In the genomic region with DNA sequence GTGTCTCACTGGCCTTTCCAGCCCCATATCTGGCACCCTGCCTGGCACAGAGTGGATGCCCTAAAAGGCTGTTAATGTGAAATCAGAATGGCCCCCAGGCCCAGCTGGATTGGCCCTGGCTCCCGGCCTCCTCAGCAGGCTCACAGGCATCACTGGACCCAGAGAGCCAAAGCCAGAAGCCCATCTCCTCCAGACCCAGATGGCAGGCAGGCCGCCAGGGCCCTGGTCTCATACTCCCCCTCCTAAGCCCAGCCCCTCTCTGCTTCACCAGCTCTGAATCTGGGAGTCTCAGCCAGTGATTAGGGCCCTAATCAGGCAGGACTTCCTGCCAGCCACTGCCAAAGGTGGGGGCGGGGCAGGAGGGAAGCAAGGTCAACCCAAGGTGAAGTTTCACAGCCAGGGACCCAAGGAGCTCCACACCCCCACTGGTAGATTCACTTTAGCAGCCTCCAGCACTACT, we compare ENCODE assay signal across 8 mouse cellular contexts.
DNase-seq lines count a peak whose midpoint lies in the region; ATAC-seq and TF ChIP-seq lines count a peak whose summit lies in the region.

No protein-coding gene starts in this region.

- 33% methylated on average over 3 of the region's 3 CpGs for WGBS in forebrain, embryonic 12.5 days
- WGBS in hindbrain, embryonic 12.5 days, result 18% methylated on average over 3 of the region's 3 CpGs
- WGBS in limb, embryonic 15.5 days, result 10% methylated on average over 3 of the region's 3 CpGs

- no peaks in the 10 kb centered on the region for H3K36me3 ChIP-seq in forebrain, embryonic 12.5 days (replicated peaks)
- H3K36me3 ChIP-seq in hindbrain, embryonic 12.5 days, result no peaks in the 10 kb centered on the region
- no peaks in the 10 kb centered on the region for H3K36me3 ChIP-seq in limb, embryonic 15.5 days
- H3K36me3 ChIP-seq in myocyte (ENCODE audit: control insufficient read depth, insufficient read depth), result no peaks in the 10 kb centered on the region

- H3K9ac ChIP-seq in forebrain, embryonic 12.5 days, result no peak overlapping the region
- no peak overlapping the region for H3K9ac ChIP-seq in hindbrain, embryonic 12.5 days
- H3K9ac ChIP-seq in limb, embryonic 15.5 days, result no peak overlapping the region

- TF ChIP-seq POLR2A in myocyte (IDR thresholded peaks at IDR 0.05; ENCODE audit: insufficient read length, low read depth), result no peak

- H3ac ChIP-seq in myocyte (ENCODE audit: control insufficient read depth, insufficient read length), result no peak overlapping the region

- H3K9me3 ChIP-seq in forebrain, embryonic 12.5 days, result no peaks in the 10 kb centered on the region
- H3K9me3 ChIP-seq in hindbrain, embryonic 12.5 days (replicated peaks), result no peaks in the 10 kb centered on the region
- no peaks in the 10 kb centered on the region for H3K9me3 ChIP-seq in limb, embryonic 15.5 days

- 0 out of 2 replicates have a peak overlapping the region, but pooled peaks have one; percentile 22 for H3K27ac ChIP-seq in forebrain, embryonic 12.5 days
- peak overlapping the region; percentile 35 for H3K27ac ChIP-seq in hindbrain, embryonic 12.5 days
- peak overlapping the region; percentile 68 for H3K27ac ChIP-seq in limb, embryonic 15.5 days

- DNase-seq in gastrocnemius, postnatal 10 days, result peak; percentile 50
- no peak for DNase-seq in gastrocnemius, adult 8-10 months (ENCODE audit: low spot score in 2 of 2)
- no peak for DNase-seq in frontal cortex, postnatal 10 days (ENCODE audit: low spot score in 2 of 2)

- 0 out of 2 replicates have a peak, but pooled peaks have one; percentile 23 for ATAC-seq in forebrain, embryonic 12.5 days (ENCODE audit: low FRiP score)
- ATAC-seq in hindbrain, embryonic 12.5 days (ENCODE audit: low FRiP score), result peak; percentile 49
- ATAC-seq in limb, embryonic 15.5 days (ENCODE audit: insufficient number of reproducible peaks, low FRiP score, low TSS enrichment, low read depth), result no peak
- no peak for ATAC-seq in CD4-positive, CD25-positive, alpha-beta regulatory T cell, adult 4 months

- H3K4me2 ChIP-seq in forebrain, embryonic 12.5 days, result no peak overlapping the region
- no peak overlapping the region for H3K4me2 ChIP-seq in hindbrain, embryonic 12.5 days (replicated peaks)
- H3K4me2 ChIP-seq in limb, embryonic 15.5 days, result no peak overlapping the region
- H3K4me2 ChIP-seq in myocyte (ENCODE audit: low read depth), result peak overlapping the region; percentile 28

- H3K4me3 ChIP-seq in forebrain, embryonic 12.5 days (replicated peaks), result no peak overlapping the region
- H3K4me3 ChIP-seq in hindbrain, embryonic 12.5 days, result no peak overlapping the region
- H3K4me3 ChIP-seq in limb, embryonic 15.5 days, result no peak overlapping the region
- no peak overlapping the region for H3K4me3 ChIP-seq in myocyte

- H3K4me1 ChIP-seq in forebrain, embryonic 12.5 days, result peaks cover 31% of the 10 kb centered on the region
- peaks cover 45% of the 10 kb centered on the region for H3K4me1 ChIP-seq in hindbrain, embryonic 12.5 days
- peaks cover 99% of the 10 kb centered on the region for H3K4me1 ChIP-seq in limb, embryonic 15.5 days

- peaks cover 72% of the 10 kb centered on the region for H3K79me2 ChIP-seq in myocyte (ENCODE audit: control insufficient read depth, insufficient read depth)

- peaks cover 8% of the 10 kb centered on the region for H3K27me3 ChIP-seq in forebrain, embryonic 12.5 days
- H3K27me3 ChIP-seq in hindbrain, embryonic 12.5 days, result peaks cover 6% of the 10 kb centered on the region
- no peaks in the 10 kb centered on the region for H3K27me3 ChIP-seq in limb, embryonic 15.5 days
- no peaks in the 10 kb centered on the region for H3K27me3 ChIP-seq in myocyte (ENCODE audit: control insufficient read depth, insufficient read depth, insufficient read length)

TF ChIP-seq in myocyte, 11 proteins besides CTCF, POLR2A, EP300 and RAD21:
- TF ChIP-seq MYOD1 (IDR thresholded peaks at IDR 0.05; ENCODE audit: control insufficient read depth in 1 of 3, insufficient read length in 2 of 3, low read depth in 2 of 3) (no peak), E2F4 (IDR thresholded peaks at IDR 0.05; ENCODE audit: insufficient read depth) (no peak), MYOG (IDR thresholded peaks at IDR 0.05; ENCODE audit: control insufficient read depth in 1 of 3, insufficient read depth in 1 of 3, insufficient read length in 2 of 3, low read depth in 2 of 3) (no peak), REST (IDR thresholded peaks at IDR 0.05; ENCODE audit: insufficient read depth, insufficient read length) (no peak), USF1 (IDR thresholded peaks at IDR 0.05; ENCODE audit: low read depth) (no peak), CEBPB (IDR thresholded peaks at IDR 0.05; ENCODE audit: insufficient read depth, poor library complexity, severe bottlenecking) (no peak), TCF12 (IDR thresholded peaks at IDR 0.05; ENCODE audit: insufficient read depth, poor library complexity, severe bottlenecking) (no peak), SRF (IDR thresholded peaks at IDR 0.05; ENCODE audit: control insufficient read depth, insufficient read length, low read depth) (no peak), MAX (IDR thresholded peaks at IDR 0.05; ENCODE audit: low read depth) (no peak), POLR2AphosphoS2 (IDR thresholded peaks at IDR 0.05; ENCODE audit: insufficient read length, low read depth) (no peak), TCF3 (IDR thresholded peaks at IDR 0.05; ENCODE audit: insufficient read length, low read depth) (no peak)

Comparison
In these comparisons a context has a peak if more than half of its experiments do, and no peak if none do; other contexts are left out.
1. ATAC-seq: peak in forebrain, embryonic 12.5 days (single experiment) and hindbrain, embryonic 12.5 days (single experiment); none in limb, embryonic 15.5 days (single experiment) and CD4-positive, CD25-positive, alpha-beta regulatory T cell, adult 4 months (single experiment).
2. Peak in every context shown above with its lines, with median percentiles within 50 percentile points of each other: H3K27ac ChIP-seq.